8 mouse cellular contexts compared by ENCODE assay signal in genomic region chr9:104262823-104263352, GRCm38 (mm10). TPM values are rescaled to one million over a fixed set of nuclear protein-coding genes. Genes with fewer than 3 reads are reported as not detected.
DNase-seq lines count a peak whose midpoint lies in the region; ATAC-seq and TF ChIP-seq lines count a peak whose summit lies in the region.

Dnajc13 (minus strand) TSS chr9:104262930.

- intact Hi-C loops in heart, postnatal 36 days (cut with DNase I) = loop anchor here (5.0 to 10.0 kb wide), 2 partner anchors 201 to 898 kb away; partner anchors contain the start of genes Acad11, Cdv3 and Uba5

- peaks cover 8% of the 10 kb centered on the region for H3K27me3 ChIP-seq in G1E (ENCODE audit: insufficient read depth, low read length)
- no peaks in the 10 kb centered on the region for H3K27me3 ChIP-seq in forebrain, embryonic 16.5 days (replicated peaks; ENCODE audit: control insufficient read depth, insufficient read depth, low read length)
- no peaks in the 10 kb centered on the region for H3K27me3 ChIP-seq in lung, embryonic 14.5 days (ENCODE audit: insufficient read depth, low read length)
- H3K27me3 ChIP-seq in thymus, adult 2 months (ENCODE audit: control insufficient read depth, insufficient read depth, low read length) = no peaks in the 10 kb centered on the region

- H3K27ac ChIP-seq in forebrain, embryonic 16.5 days (ENCODE audit: low read length) = peak within 1 kb of the TSS; percentile 83
- H3K27ac ChIP-seq in layer of hippocampus, adult 2 months = peak within 1 kb of the TSS; percentile 94
- H3K27ac ChIP-seq in lung, embryonic 14.5 days (ENCODE audit: low read depth) = peak within 1 kb of the TSS; percentile 84
- peak within 1 kb of the TSS; percentile 21; the same call in 1 of the 2 replicates for H3K27ac ChIP-seq in olfactory bulb, adult 2 months (ENCODE audit: insufficient read depth, low read depth, low read length)
- H3K27ac ChIP-seq in thymus, adult 2 months (ENCODE audit: control insufficient read depth, insufficient read depth, low read length) = no peak within 1 kb of the TSS

- DNase-seq in G1E (ENCODE audit: low spot score) = peak; percentile 79
- peak; percentile 96 to 99 for DNase-seq in cerebellum, adult 18-20 months
- peak; percentile 98 for DNase-seq in heart, postnatal 36 days
- peak; percentile 98 for DNase-seq in layer of hippocampus, adult 2 months (ENCODE audit: low spot score in 2 of 2)
- DNase-seq in lung, embryonic 14.5 days = peak; percentile 99
- DNase-seq in thymus, adult 2 months = peak; percentile 98

- peak within 1 kb of the TSS; percentile 90 for H3K4me2 ChIP-seq in forebrain, embryonic 16.5 days (ENCODE audit: low read length)
- peak within 1 kb of the TSS; percentile 95 for H3K4me2 ChIP-seq in lung, embryonic 14.5 days

- peak within 1 kb of the TSS; percentile 85 for H3K9ac ChIP-seq in forebrain, embryonic 16.5 days (replicated peaks; ENCODE audit: low read depth, low read length)
- peak within 1 kb of the TSS; percentile 83 for H3K9ac ChIP-seq in lung, embryonic 14.5 days

- no peak for TF ChIP-seq CTCF in G1E (IDR thresholded peaks at IDR 0.05; ENCODE audit: low read depth, low read length)
- no peak for TF ChIP-seq CTCF in layer of hippocampus, adult 2 months (conservative IDR thresholded peaks at IDR 0.05)
- no peak for TF ChIP-seq CTCF in lung, embryonic 14.5 days (IDR thresholded peaks at IDR 0.05; ENCODE audit: low read depth)
- no peak for TF ChIP-seq CTCF in olfactory bulb, adult 2 months (IDR thresholded peaks at IDR 0.05; ENCODE audit: insufficient read depth, low read depth, low read length)
- TF ChIP-seq CTCF in thymus, adult 2 months (IDR thresholded peaks at IDR 0.05; ENCODE audit: borderline replicate concordance, control insufficient read depth, extremely low read depth, insufficient read depth, low read length, poor library complexity) = peak; percentile 48; the same call in 1 of the 2 replicates

- no peaks in the 10 kb centered on the region for H3K9me3 ChIP-seq in G1E (replicated peaks)
- no peaks in the 10 kb centered on the region for H3K9me3 ChIP-seq in forebrain, embryonic 16.5 days (ENCODE audit: control insufficient read depth, low read length)
- H3K9me3 ChIP-seq in lung, embryonic 14.5 days (ENCODE audit: low read depth, low read length) = no peaks in the 10 kb centered on the region

- peak; percentile 63 for TF ChIP-seq POLR2A in olfactory bulb, adult 2 months (IDR thresholded peaks at IDR 0.05; ENCODE audit: insufficient read depth, low read depth, low read length)
- peak; percentile 86 for TF ChIP-seq POLR2A in thymus, adult 2 months (IDR thresholded peaks at IDR 0.05; ENCODE audit: control insufficient read depth, extremely low read depth, insufficient read depth, low read length, poor library complexity)

- WGBS in forebrain, embryonic 16.5 days = under 1% methylated on average over 50 of the region's 60 CpGs
- WGBS in lung, embryonic 14.5 days = under 1% methylated on average over 60 of the region's 60 CpGs
- WGBS in olfactory bulb, adult 2 months = under 1% methylated on average over 60 of the region's 60 CpGs
- under 1% methylated on average over 60 of the region's 60 CpGs for WGBS in thymus, adult 2 months

- peak within 1 kb of the TSS; percentile 92 for H3K4me3 ChIP-seq in G1E (ENCODE audit: low read depth, low read length)
- H3K4me3 ChIP-seq in forebrain, embryonic 16.5 days (replicated peaks; ENCODE audit: low read length) = peak within 1 kb of the TSS; percentile 80
- peak within 1 kb of the TSS; percentile 88 for H3K4me3 ChIP-seq in layer of hippocampus, adult 2 months
- peak within 1 kb of the TSS; percentile 97 for H3K4me3 ChIP-seq in lung, embryonic 14.5 days (ENCODE audit: low read depth, low read length)
- peak within 1 kb of the TSS; percentile 86 for H3K4me3 ChIP-seq in olfactory bulb, adult 2 months (ENCODE audit: insufficient read depth, low read depth, low read length)
- H3K4me3 ChIP-seq in thymus, adult 2 months (ENCODE audit: control insufficient read depth, insufficient read depth, low read length) = peak within 1 kb of the TSS; percentile 71

- ATAC-seq in G1E (ENCODE audit: extremely low read depth, insufficient number of reproducible peaks, low FRiP score, poor library complexity, severe bottlenecking) = peak; percentile 93
- peak; percentile 98 for ATAC-seq in forebrain, embryonic 16.5 days
- peak; percentile 98 for ATAC-seq in lung, embryonic 14.5 days (ENCODE audit: insufficient read depth)

- peaks cover 16% of the 10 kb centered on the region for H3K36me3 ChIP-seq in G1E (replicated peaks)
- H3K36me3 ChIP-seq in forebrain, embryonic 16.5 days (ENCODE audit: control insufficient read depth, insufficient read depth) = no peaks in the 10 kb centered on the region
- H3K36me3 ChIP-seq in lung, embryonic 14.5 days (ENCODE audit: insufficient read depth) = no peaks in the 10 kb centered on the region
- H3K36me3 ChIP-seq in thymus, adult 2 months (ENCODE audit: control insufficient read depth, insufficient read depth, low read length) = no peaks in the 10 kb centered on the region

- peaks cover 40% of the 10 kb centered on the region for H3K4me1 ChIP-seq in G1E (ENCODE audit: insufficient read depth, low read depth, low read length)
- peaks cover 16% of the 10 kb centered on the region for H3K4me1 ChIP-seq in forebrain, embryonic 16.5 days (replicated peaks; ENCODE audit: control insufficient read depth, insufficient read depth, low read length)
- peaks cover 11% of the 10 kb centered on the region; the same call in 1 of the 2 replicates for H3K4me1 ChIP-seq in lung, embryonic 14.5 days (ENCODE audit: insufficient read depth)
- H3K4me1 ChIP-seq in olfactory bulb, adult 2 months (ENCODE audit: control insufficient read depth, insufficient read depth, low read length) = peaks cover 6% of the 10 kb centered on the region; the same call in 1 of the 2 replicates
- H3K4me1 ChIP-seq in thymus, adult 2 months (replicated peaks; ENCODE audit: control insufficient read depth, insufficient read depth, low read length) = peaks cover 8% of the 10 kb centered on the region

RNA-seq across cellular contexts. Expression of gene Dnajc13, which starts in this region (rescaled TPM):
- 119 and 129 TPM in 2 replicates for total RNA-seq in G1E (2014; fragmentation: Nextera tagmentation)
- total RNA-seq in G1E (2017) = 44.0 and 55.7 TPM in 2 replicates
- 62.9 and 68.3 TPM in 2 replicates for polyA plus RNA-seq in G1E (2012)
- 17.9 and 22.8 TPM in 2 replicates for polyA plus RNA-seq in forebrain, embryonic 16.5 days (2015; fragmentation: Nextera tagmentation; extraction: Ambion mirVana)
- total RNA-seq in heart, postnatal 36 days (2021) = 10 to 100 TPM; 31.1 to 37.5 TPM
- 10 to 100 TPM; 58.0 to 61.0 TPM for total RNA-seq in layer of hippocampus, adult 2 months (2021)
- 25.0 and 26.6 TPM in 2 replicates for polyA plus RNA-seq in lung, embryonic 14.5 days (2014; fragmentation: Nextera tagmentation; extraction: Ambion mirVana)
- polyA plus RNA-seq in olfactory bulb, adult 2 months (2012; ENCODE audit: insufficient read depth, insufficient read length, low replicate concordance, missing spikeins) = not detected in 2 replicates
- polyA plus RNA-seq in thymus, adult 2 months (2012; rRNA removed) = 59.7 and 71.9 TPM in 2 replicates
